Mouse (Mus musculus): ENCODE data around the gene Idi1.
"Not testable (repeated sequence)": the region's sequence is repeated elsewhere in the genome, so short reads cannot be mapped to it uniquely, and the experiment has no call there.

The Idi1 gene

DNA sequence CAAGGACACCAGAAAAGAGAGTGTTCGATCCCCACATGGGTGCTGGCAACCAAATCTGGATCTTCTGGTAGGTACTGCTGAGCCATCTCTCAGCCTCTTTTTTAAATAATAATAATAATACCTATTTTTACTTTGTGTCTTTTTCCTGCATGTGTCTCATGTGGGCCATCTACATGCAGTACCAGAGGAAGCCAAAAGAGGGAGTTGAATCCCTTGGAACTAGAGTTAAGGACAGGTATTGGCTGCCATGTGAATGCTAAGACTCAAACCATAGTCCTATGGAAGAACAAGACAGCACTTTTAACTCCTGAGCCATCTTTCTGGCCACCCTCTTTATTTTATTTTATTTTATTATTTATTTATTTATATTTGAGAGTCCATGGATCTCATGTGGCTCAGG is 3.3 kb downstream of the Idi1 start:
- DNase-seq (ENCODE audit: low read depth, low spot score) = peak; percentile 22

DNA sequence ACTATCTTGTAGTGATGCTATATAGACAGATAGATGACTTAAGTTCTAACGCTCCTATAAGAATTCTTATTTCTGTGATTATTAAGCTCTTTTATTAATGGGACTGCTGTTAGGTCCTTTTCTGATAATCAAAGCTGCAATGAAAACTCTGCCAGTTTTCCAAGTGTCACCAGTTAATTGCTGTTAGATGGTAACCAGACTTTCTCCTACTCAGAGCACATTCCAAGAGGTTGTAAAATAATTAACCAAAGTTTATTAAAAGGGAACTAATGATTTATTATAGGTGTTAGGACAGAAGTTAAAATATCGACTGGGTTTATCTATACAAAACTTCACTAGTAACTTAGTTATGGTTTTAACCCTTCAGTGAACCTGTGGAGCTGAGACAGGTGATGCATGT is 20.7 kb downstream of the Idi1 start:
- not testable (repeated sequence) for DNase-seq (ENCODE audit: low read depth, low spot score)

DNA sequence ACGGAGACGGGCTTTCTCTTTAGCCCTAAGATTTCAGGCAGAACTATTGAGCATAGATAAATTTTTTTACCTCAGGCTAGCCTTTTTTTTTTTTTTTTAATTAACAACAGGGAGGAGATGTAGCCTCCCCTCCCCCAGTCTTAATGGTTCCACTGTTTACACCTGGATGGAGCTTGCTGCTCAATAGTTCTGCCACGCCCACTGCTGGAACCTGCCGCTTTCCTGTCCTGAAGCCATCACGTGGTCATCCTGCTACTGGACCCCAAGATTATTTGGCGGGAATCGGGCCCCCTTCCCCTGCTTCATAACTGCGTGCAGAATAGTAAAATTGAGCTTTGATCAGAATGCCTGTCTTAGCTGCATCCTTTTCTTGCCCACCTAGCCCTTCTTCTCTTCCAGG is 28.6 kb downstream of the Idi1 start:
- not testable (repeated sequence) for DNase-seq (ENCODE audit: low read depth, low spot score)

DNA sequence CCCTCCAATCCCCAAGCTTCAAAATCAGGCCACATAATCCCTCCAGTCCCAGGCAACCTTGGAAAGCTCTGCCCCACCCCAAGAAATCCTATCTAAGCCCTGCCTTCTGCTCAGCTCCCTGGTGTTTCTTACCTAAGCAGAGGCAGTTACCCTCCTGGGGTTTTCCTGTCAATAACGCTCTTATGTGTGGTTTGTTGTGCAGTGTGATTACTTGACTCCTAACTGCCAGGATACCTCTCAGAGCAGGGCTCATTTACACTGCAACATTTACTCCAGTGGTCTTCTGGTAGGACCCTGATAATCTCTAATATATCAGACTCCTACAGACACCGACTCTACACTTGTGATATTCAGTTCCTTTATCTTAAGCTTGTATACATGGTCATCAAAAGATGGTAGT is 48.2 kb downstream of the Idi1 start:
- no peak for DNase-seq (ENCODE audit: low read depth, low spot score)

DNA sequence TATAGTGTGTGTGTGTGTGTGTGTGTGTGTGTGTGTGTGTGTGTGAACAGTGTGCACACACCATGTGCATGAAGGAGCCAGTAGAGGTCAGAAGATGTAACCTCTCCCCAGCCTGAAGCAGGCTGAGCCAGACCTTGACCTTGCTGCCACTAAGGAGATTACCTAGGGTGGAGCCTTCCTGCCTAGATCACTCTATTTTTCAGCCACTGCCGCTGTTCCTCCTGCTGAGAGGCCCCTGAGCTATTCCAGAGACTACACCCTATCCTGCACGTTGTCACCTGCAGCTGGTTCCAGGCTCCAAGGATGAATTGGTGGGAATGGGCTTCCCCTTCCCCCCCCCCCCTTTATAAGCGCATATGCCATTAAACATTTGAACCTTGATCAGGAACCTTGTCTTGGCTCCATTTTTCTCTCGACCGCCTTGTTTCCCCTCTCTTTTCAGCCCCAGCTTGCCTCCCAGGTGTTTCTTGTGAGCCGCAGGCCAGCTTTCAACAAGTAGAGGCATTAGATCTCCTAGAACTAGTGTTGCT is 52.4 kb downstream of the Idi1 start:
- DNase-seq (ENCODE audit: low read depth, low spot score) = not testable (repeated sequence)

DNA sequence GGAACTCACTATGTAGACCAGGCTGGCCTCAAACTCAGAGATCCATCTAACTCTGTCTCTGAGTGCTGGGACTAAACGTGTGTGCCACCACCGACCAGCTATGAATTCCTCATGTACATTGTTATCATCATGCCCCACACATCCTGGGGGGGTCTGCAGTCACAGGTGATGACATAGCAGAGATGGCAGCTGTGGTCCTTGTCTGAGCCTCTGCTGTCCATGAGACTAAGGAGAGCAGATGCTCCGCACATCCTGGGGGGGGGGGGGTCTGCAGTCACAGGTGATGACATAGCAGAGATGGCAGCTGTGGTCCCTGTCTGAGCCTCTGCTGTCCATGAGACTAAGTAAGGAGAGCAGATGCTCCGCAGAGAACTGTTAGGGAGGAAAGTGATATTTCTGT is 55.8 kb downstream of the Idi1 start:
- not testable (repeated sequence) for DNase-seq (ENCODE audit: low read depth, low spot score)

DNA sequence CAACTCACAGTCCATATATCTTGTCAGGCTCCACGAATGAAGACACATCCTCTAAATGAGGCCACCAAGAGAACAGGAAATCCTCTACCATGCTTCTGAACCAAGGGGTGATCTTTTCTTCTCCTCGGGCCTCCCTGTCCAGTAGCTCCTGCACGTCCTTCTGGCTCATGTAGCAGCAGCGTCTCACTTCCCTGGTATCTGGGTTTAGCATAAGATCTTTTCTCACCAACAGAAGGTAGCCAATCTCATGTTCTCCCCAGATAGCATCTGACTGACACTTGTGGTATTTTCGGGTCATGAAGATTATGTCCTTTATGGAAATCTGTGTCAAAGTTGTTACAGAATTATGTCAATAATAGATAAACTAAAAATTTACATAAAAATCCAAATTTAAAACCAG is 56.4 kb downstream of the Idi1 start:
- not testable (repeated sequence) for DNase-seq (ENCODE audit: low read depth, low spot score)
